Mouse (Mus musculus): Measurements from ENCODE around the gene Reps1.

Gene Reps1

DNA sequence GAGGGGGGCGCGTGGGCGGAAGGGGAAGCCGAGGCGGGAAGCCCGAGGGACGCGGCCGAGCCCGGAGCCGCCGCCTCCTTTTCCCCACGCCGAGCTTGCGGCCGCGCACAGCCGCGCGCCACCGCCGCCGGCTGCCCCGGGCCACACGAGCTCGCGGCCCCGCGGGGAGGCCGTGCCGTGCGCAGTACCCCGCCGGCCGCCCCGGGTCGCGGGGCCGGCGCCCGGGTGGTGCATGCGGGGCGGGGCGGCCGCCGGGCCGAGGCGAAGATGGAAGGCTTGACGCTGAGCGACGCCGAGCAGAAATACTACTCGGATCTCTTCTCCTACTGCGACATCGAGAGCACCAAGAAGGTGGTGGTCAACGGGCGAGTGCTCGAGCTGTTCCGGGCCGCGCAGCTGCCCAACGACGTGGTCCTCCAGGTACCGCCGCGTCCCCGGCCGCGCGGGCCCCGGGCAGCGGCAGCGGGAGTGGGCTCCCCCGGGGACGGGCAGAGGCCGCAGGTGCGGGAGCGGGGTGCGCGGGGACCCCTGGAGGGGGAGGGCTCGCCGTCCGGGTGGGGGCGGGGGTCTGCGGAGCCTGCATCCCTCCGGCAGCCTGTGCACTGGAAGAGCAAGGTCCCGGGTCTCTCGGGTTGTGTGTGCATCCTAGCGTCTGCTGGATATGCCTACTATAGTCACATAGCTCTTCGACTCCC is at the start of gene Reps1:
TSS of gene Reps1 (plus strand) at position 166 of the 695 bp plus-strand sequence.
- DNase-seq, result no peak

- no peak for DNase-seq
Measured at GRCm38 (mm10) chr10:18006756-18007155, 48.9 kb upstream of the Reps1 start.

DNA sequence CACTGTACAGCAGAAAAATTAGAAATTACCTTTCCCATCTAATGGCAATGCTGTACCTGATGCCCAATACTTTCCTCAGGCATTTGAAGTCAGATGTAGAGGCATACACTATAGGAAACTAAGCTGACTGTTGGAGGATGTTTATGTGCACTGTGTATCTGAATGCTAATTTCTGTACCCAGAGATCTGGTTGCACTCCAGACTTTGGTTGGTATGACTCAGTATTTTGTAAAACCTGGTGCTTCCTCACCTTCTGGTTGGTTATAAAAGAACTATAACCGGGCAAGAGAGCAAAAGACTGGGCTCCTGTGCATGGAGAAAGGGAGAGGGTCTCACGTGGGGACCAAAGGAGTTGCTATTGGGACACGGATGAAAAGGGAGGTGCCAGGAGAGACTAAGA is 48.4 kb upstream of the Reps1 start:
- no peak for DNase-seq

DNA sequence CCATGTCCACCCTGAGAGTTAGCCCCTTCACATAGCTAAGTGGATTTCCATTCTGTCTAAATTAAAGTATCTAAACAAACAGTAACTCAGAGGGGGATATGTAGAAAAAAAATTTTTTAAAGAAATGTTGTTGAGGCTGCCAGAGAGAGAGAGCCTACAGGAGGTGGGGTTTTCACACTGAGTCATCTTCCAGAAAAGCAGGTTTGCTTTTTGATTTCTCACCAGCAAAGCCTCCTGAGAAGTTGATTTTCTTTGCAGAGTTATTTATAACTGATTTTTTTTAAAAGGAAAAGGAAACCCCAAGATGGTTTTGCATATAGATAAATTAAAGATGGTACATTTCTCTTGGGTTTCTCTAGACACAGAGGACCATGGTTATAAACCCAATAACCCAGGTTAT is 47.5 kb upstream of the Reps1 start:
- DNase-seq, result no peak

GRCm38 (mm10) chr10:18009744-18010143 is 45.9 kb upstream of the Reps1 start:
- no peak for DNase-seq

- no peak for DNase-seq
Measured at GRCm38 (mm10) chr10:18011761-18012160, 43.9 kb upstream of the Reps1 start.

DNA sequence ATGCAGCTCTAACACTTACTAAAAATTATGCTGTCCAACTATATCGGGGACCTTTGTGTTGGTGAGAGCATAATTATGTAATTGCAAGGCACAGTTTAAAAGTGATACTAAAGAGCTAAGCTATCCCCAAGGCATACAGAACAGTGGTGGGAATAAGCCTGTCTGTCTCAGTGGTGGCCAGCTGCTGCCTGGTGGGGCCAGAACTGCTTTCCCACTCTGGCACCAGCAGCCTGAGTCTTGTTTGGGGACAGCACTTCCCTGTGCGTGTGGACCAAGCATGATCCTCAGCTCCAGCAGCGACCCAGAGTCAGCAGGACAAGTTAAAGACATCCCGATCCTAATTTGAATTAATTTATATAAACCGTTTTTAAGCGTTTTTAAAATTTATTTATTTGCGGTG is 35.2 kb upstream of the Reps1 start:
- DNase-seq, result no peak

- DNase-seq, result no peak
Measured at GRCm38 (mm10) chr10:18020846-18021245, 34.8 kb upstream of the Reps1 start.

DNA sequence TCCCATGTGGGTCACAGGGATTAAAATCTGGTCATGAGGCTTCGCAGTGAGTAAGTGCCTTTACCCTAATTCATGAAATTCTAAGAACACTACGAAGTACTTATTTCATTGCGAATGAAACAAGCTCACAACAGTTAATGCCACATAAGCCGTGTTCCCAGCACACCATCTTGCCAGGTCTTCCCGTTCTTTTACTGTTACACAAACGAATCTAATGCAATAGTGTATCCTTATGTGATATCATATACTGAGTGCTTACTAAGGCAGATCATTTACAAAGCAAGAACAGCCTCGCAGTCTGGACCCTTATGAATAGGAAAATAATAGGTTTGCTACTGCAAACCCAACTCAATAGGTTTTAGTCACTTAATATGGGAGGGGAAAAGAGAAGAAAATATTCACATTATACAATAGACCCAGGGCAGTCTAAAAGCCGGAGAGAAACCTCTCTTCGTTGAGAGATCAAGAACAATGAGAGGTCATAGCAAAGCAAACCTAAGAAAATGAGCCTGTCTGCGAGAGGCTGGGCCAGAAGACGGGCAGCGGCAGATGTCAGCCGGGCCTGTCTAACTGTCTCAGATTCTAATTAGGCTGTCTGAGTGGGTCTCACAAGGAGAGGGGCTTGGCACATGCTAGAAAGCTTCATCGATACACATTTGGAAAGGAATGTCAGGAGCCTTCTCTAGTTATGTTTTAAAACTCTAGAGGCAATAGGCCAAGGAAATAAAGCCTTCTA is 33.9 kb upstream of the Reps1 start:
- no peak for DNase-seq

DNA sequence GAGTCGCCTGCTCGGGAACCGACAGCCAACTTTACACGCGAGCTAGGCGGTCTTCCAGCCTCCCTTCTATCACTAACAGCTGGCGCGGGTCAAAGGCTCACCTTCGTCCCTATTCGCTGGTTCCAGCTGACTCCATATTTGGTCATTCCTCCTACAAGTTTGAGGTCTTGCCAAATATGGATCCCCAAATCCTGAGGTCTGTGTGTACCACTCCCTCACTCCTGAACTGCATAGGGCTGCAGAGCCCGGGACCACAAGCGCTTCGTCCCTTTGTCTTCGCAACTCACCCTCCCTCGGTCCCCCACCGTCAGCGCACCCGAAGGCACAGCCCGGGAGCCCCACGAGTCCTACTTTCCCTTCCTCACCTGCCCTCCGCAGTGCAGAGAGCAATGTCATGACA is 33.3 kb upstream of the Reps1 start:
- DNase-seq, result peak; percentile 76 to 81

DNA sequence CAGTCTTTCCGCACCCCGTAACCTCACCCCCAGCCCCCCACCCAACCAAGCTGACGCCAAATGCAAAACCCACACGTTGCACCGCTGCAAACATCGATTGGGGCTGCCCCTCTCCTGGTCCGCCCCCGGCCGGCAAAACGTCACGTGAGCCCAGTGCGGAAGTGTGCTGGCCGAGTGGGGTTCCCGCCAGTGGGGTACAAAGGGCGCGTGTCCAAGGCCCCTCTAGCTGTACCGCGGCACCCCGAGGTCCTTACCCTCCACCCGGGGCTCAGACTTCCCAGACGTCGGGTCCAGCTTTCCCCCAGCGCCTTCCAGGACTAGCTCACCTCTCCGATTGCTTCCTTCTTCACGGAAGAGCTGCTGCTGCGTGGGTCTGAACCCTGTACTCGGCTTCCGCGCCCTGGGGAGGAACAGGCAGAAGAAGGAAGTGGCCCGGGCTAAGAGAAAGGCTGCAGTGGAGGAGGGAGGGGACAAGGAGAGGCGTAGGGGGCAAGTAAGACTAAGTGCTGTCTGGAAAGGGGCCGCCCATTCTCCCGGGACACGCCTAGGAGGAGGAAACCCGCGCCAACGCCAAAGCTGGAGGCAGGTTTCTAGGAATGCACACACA is 32.8 kb upstream of the Reps1 start, which contains the start of gene Abracl:
TSS of gene Abracl (minus strand) at position 548 of the 607 bp plus-strand sequence.
- DNase-seq, result peak; percentile 71 to 77

DNA sequence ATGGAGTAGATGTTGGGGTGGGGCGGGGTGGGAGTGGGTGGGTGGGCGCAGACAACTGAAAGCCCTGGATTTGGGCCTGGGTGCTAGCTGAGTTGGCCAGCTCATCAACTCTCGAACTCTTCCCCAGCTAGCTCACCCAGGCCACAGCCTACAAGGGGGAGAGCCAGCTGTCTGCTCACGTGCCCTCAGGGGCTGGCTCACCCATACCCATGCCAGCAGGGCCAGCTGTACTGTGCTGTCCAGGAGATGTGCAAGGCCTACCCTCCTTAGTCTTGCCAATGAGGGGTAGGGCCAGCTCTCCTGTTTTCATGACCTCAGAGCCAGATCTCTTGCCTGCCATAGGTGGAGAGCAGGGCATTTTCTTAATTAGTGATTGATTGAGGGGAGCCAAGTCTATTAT is 21.3 kb upstream of the Reps1 start:
- no peak for DNase-seq

- peak in 1 of 2 experiments; percentile 31 for DNase-seq
Measured at GRCm38 (mm10) chr10:18036849-18037248, 18.8 kb upstream of the Reps1 start.

GRCm38 (mm10) chr10:18046380-18046779 is 9.3 kb upstream of the Reps1 start:
- peak in 1 of 2 experiments; percentile 25 for DNase-seq

- DNase-seq, result peak in 1 of 2 experiments; percentile 53
Measured at GRCm38 (mm10) chr10:18047380-18048146, 8.1 kb upstream of the Reps1 start.

GRCm38 (mm10) chr10:18055009-18055695 is 509 bp upstream of the Reps1 start:
- peak; percentile 69 to 74 for DNase-seq

DNA sequence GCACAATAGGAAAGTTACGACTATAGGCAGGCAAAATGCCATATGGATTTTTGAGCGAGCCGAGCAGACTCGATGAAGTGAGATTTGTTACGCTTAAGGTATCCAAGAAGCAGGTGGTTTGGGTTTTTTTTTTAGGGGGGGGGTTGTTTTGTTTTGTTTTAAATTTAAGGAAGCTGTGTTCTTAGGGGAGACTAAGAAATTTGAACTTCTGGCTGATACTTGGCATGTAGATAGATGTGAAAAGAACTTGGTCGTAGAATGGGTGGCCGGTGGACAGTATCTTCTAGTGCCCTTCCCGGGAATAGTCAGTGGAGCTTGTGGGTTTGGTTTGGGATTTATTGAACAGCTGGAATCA is 707 bp downstream of the Reps1 start:
- DNase-seq, result no peak

DNA sequence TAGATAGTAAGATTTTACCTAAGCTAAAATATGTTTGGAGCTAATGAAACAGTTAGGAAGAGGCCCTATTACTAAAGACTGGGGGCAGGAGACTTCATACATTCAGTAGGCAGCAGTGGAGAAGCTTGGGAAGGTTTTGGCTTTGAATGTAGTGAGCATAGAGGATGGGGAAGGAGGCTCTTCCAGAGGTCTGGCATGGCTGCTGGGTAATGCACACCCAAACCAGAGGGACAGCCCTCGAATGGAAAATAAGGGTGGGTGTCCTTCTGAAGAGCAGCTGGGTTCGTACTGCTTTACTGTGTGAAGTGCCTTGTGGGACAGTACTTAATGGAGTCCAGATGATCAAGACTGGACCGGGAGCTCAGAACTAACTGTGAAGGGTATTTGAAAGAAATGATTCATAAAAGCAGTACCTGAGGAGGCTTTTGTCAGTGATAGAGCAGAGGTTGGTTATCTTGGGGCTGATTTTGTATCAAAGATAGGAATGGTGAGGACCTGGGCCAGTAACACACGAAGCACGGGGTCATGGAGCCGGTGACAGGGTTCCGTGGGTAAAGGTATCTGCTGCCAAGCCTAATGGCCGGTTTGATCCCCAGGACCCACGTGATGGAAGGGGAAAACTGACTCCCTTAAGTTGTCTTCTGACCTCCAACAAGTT is 3.1 kb downstream of the Reps1 start:
- DNase-seq, result no peak

DNA sequence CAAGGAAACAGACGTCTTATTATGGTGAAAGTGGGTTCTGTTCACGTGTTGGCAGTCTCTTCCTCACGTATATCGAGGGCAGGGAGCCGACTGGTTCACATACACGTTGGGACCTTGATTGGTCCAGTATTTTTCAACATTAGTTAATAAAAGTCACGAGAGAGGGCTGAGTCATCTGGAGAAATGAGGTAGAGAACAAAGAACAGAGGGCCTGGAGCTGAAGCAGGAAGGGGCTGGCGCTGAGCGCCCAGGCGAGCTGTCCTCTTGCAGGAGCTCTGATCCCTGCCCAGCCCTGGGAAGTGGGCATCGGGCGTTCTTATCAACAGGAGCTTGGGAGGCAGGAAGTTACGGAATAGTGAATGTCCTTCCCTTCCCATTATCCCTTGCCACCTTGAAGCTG is 4.1 kb downstream of the Reps1 start:
- no peak for DNase-seq

DNA sequence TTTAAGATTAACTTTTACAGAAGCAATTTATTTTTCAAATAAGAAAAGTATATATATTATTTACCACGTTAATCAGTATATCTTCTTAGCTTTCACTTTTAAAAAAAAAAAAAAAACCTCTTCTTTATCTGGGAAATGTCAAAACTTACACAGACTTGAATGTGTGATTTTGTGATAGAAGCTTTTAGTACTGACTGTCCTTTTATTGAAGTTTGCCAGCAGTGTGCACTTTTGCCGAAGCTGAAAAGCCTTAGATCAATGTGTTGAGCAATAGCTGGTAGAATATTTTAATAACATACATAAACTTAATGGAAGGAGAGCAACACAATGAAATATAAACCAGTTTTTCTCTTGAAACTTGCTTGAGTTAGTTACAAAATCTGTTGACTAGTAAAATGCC is 5.1 kb downstream of the Reps1 start:
- no peak for DNase-seq

- DNase-seq, result no peak
Measured at GRCm38 (mm10) chr10:18061533-18061932, 5.9 kb downstream of the Reps1 start.

DNA sequence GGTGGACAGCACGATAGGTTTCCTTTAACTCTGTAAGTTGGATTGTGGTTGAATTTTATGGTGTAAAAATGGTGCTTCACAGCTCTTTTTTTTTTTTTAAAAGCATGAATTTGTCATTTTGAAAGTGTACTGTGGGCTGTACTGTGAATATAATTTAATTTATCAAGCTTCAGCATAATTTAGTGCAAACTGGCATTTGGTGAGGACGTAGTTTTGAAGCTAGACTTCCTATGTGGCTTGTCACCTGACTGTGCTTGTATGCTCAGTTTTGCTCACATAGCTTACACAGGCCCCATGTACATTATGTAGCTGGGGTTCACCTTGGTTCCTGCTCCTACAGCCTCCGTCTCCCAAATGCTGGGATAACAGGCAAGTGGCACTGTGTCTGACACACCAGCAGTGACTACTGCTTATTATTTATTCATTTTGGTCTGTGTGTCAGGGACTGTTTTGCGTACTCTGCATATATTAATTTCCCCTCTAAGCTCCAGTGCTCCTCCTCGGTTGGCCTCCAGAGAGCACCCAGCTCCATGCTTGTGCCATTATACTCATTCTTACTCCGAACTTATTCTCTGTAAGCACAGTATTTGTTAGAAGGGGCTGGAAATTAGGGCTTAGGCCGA is 9.1 kb downstream of the Reps1 start:
- DNase-seq, result no peak
